Mouse (Mus musculus): ENCODE data around the gene Bri3. TPM values are rescaled to one million over a fixed set of nuclear protein-coding genes. Genes with fewer than 3 reads are reported as not detected.
"Not testable (repeated sequence)": the region's sequence is repeated elsewhere in the genome, so short reads cannot be mapped to it uniquely, and the experiment has no call there.

The Bri3 gene
- total RNA-seq, 2 experiments from 2014 or later, result 33.8 to 35.6 TPM

DNA sequence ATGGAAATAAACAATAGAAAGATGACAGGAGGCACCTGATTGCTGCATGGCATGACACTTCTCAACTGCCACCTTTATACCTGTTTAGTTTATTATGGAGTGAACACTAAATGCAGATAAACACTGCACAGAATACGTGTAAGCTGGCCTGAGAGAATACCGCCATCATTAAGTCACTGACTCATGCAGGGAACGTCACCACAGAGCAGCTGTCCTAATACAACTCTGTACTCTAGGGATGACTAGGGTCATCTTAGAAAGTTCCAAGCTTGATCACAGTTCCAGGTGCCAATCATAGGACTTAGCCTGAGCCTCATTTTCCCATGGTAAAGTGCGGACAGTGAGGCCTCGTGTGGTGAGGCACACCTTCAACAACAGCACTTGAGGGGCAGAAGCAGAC is 40.4 kb downstream of the Bri3 start:
- intact Hi-C loops (cut with DNase I), result no loop called here
- DNase-seq, result no peak

DNA sequence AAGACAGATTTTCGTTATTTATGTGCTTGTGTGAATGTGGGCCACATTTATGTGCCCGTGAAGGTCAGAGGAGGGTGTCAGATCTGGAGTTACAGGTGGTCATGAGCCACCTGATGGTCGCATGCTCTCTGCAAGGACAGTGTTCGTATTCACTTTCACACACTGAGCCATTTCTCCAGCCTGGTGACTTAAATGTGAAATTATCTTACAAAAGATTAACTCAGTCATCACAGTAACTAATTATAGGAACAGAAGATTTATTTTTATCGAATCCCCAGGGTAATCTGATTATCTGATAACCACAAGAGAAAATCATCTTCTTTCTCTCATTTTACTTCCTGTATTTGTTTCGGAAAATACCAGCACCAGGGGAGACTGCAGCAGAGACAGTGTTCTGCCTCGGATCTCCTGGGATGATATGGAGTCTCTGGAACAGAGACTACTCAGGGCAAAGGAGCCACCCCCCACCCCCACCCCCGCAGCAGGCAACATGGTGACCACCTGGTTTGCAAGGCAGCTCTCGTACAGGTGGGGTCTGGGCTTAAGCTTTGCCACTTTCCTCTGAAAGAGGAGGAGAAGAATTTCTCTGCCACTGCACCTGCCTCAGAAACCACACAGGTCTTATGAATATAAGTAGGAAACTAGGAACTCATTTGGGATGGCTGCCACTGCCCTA is 42.5 kb downstream of the Bri3 start:
- DNase-seq, result no peak
- intact Hi-C loops (cut with DNase I), result no loop called here

- intact Hi-C loops (cut with DNase I), result no loop called here
- no peak for DNase-seq
Observed at GRCm38 (mm10) chr5:144287267-144287820, 43.1 kb downstream of the Bri3 start.

DNA sequence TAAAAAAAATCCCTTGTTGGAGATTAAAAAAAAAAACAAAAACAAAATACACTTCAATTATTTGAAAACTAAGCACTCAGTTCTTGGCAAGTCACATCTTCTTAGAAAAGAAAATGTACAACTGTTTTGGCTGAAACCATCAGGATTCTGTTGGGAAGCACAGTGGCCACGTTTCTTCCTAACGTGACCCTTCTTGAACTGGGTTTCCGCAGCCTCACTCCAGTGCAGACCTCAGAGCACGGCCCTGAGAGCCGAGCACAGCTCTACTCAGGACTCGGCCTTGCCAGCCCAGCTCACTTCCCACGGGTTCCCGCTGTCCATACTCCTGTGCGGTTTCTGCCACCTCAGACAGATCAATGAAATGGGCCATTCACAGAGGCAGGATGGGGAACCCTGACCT is 44.2 kb downstream of the Bri3 start:
- no peak for DNase-seq
- intact Hi-C loops (cut with DNase I), result no loop called here

- no peak for DNase-seq
- intact Hi-C loops (cut with DNase I), result no loop called here
Observed at GRCm38 (mm10) chr5:144289769-144290440, 45.7 kb downstream of the Bri3 start.

GRCm38 (mm10) chr5:144294908-144295307 is 50.7 kb downstream of the Bri3 start:
- no peak for DNase-seq
- intact Hi-C loops (cut with DNase I), result no loop called here

- DNase-seq, result no peak
- intact Hi-C loops (cut with DNase I), result no loop called here
Observed at GRCm38 (mm10) chr5:144295357-144295756, 51.1 kb downstream of the Bri3 start.

DNA sequence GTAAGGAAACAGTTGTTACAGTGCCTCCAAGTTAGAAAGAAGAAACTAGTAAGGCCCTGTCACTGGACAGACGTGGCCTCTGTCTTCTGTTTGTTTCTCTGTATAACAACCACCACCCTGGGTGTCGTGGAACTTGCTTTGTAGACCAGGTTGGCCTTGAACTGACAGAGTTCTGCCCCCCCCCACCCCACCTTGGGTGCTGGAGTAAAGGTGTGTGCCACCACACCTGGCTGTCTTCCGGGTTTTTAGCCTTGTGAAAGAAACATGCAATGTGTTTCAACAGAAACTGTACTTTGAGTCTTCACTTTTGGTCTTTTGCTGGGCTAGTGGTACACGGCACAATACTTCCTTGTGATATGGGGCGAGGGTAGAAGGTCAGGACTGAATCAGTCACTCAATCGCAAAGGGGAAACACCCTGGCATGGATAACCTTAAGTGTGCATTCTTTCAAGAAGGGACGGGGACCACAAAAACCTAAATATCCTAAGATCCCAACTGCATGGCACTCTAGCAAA is 51.9 kb downstream of the Bri3 start:
- no peak for DNase-seq
- intact Hi-C loops (cut with DNase I), result no loop called here

DNA sequence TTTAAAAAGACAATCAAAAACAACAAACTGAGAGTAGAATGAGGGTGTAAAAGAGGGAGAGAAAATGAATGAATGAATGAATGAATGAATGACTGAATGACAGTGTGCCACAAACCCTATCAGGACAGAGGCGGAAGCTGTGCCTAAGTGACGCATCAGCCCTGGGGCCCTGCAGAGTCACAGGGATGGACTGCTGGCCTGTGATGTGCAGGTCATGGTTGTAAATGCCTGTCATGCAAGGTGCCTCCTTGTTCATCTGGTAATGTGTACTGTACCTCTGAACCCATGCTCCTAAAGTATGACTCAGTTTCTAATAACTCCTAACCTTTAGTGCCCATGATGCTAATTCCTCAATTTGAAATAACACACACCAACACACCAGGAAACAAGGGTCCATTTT is 58.8 kb downstream of the Bri3 start:
- no peak for DNase-seq
- intact Hi-C loops (cut with DNase I), result no loop called here

GRCm38 (mm10) chr5:144308929-144309328 is 64.7 kb downstream of the Bri3 start:
- DNase-seq, result no peak
- intact Hi-C loops (cut with DNase I), result no loop called here

DNA sequence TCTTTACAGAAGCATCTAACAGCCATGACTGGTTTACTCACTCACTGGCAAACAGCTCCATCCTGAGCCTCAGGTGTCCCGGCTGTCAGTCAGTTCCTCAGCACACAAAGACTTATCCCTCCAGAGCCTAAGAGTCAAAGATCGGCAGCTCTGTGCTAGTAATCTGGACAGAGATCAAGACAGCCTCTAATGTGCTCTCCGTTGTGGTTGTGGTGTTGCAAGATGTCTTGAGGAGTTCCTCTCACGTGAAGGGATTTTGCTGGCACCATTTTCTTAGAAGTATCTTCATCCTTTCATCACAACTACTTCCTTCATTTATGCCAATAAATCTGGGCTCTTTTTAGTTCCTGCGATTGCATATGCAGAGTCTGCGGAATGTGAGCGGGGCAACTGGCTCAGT is 67.9 kb downstream of the Bri3 start:
- intact Hi-C loops (cut with DNase I), result no loop called here
- no peak for DNase-seq

DNA sequence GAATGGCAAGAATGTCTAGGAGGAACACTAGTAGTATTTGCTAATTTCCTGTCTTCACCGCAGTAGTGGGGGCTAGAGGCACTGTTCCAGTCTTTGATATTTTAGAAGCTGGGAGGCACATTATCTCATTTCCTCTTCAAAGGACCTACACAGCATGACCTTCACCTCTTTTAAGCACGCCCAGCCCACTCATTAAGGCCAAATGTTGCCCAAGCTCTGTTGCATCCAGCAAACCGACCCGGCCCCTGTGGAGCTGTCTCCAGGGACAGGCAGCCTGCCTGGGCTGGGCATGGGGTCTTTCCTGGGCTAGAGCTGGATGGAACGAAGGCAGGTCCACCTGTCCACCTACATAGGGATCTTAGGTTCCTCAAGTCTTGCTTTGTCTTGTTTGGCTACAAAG is 69.1 kb downstream of the Bri3 start:
- intact Hi-C loops (cut with DNase I), result no loop called here
- no peak for DNase-seq

DNA sequence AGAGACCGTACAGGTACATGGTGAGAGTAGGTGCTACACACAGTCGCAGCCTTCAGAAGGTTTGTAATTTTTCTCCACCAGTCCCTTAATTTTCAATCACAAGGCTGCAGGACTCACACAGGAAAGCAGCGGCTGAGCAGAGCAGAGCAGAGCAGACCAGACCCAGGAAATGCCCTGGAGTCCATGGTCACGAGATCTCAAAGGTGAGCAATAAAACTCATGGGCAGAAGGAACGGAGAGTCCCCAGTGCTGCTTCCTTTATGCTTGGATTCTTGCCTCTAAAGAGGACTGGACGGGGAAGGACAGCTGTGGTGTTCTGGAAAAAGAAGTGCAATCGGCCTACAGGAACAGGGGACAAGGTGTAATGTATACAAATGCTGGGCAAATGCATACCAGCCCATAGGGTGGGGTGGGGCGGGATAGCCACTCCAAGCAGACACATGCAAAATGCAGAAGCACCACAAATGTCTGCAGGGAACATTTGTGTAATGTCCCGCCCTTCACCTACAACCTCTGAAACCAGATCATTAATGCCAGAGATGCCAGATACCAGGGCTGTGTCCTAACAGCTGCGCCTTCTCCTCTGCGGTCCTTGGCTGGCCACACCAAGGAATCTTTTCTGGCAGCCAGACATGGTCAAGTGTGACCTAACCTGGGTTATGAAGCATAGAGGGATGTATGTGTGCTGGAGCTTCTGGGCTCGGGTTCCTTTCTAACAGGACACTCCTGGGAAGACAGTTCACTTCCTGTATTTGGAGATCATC is 70.7 kb downstream of the Bri3 start:
- no peak for DNase-seq
- intact Hi-C loops (cut with DNase I), result loop anchor here (5.0 kb wide), 1 partner anchor 42 kb away; the partner anchor contains the start of gene Baiap2l1

DNA sequence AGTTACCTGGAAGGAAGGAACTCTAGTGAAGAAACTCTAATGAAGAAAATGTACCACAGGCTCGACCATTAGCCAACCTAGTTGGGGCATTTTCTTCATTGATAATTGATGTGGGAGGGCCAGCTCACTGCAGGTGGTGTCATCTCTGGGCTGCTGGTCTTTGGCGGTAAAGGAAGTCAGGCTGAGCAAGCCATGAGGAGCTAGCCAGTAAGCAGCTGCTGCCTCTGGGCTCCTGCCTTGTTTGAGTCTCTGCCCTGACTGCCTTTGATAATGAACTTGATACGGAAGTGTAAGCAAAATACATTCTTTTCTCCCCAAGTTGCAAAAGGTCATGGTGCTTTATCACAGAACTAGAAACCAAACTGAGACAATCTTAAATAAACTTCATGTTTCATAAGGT is 72.2 kb downstream of the Bri3 start:
- intact Hi-C loops (cut with DNase I), result loop anchor here (5.0 kb wide), 1 partner anchor 41 kb away; the partner anchor contains the start of gene Baiap2l1
- DNase-seq, result no peak

DNA sequence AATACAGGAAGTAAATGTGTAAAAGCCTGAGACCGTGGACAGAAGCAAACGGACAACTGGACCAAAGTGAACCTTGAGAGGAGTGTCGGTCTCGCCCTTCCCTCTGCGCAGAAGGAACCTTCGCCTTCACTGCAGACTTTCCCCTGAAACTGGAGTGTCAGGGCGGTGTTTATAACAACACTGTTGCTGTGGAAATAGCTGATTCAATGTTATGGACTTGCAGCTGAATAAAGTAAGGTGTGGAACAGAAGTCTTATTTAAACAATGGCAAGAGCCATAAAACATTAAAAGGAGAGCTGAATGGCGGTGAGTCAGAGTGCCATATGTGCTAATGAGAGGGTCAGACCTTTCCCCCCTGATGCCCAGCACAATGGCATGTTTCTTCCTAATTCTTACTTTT is 73.2 kb downstream of the Bri3 start:
- intact Hi-C loops (cut with DNase I), result loop anchor here (5.0 kb wide), 1 partner anchor 40 kb away; the partner anchor contains the start of gene Baiap2l1
- no peak for DNase-seq

DNA sequence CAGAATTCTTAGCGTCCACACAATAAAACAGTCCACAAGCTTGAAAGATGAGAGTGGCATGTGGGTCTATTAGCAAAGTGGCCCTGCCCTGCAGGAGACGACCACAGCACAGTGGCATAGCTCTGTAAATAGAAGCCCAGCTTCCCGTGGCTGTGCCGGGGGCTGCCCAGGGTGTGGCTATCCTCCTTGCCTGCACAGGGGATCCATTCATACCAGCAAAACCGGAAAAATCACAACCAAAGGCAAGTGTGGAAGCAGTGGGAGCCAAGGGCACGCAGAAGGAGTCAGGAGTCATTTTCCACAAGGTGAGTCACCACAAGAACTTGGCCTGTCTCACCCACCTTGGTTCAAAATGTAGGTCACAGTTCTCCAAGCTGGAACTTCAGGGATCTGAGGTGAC is 74.0 kb downstream of the Bri3 start:
- no peak for DNase-seq
- intact Hi-C loops (cut with DNase I), result loop anchor here (5.0 kb wide), 1 partner anchor 39 kb away; the partner anchor contains the start of gene Baiap2l1

DNA sequence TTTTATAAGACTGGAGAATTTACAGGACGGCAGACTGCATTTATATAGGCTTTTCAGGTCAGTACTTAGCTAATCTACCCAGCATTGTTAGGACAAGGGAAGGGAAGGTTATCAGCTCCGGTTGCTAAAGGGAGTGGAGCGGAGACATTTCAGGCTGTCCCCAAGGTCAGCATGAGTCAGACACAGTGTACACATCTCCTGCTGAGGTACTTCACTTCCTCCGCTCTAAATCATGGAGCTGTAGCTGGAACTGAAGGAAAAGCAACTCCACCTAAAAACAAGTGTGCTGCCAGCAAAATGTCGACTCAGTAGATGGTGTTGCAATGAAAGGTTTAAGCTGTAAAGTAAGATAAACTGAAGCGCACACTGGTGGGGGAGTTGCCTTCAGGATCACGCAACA is 77.4 kb downstream of the Bri3 start:
- no peak for DNase-seq
- intact Hi-C loops (cut with DNase I), result no loop called here

GRCm38 (mm10) chr5:144322717-144323116 is 78.5 kb downstream of the Bri3 start:
- no peak for DNase-seq

GRCm38 (mm10) chr5:144334010-144334409 is 89.8 kb downstream of the Bri3 start:
- intact Hi-C loops (cut with DNase I), result no loop called here
- no peak for DNase-seq

More at GRCm38 (mm10) chr5:144322717-144323116, 78.5 kb downstream of the Bri3 start:
- intact Hi-C loops (cut with DNase I), result no loop called here

- intact Hi-C loops (cut with DNase I); DNase-seq: not testable (repeated sequence)
Observed at GRCm38 (mm10) chr5:144335357-144335756, 91.1 kb downstream of the Bri3 start.

DNA sequence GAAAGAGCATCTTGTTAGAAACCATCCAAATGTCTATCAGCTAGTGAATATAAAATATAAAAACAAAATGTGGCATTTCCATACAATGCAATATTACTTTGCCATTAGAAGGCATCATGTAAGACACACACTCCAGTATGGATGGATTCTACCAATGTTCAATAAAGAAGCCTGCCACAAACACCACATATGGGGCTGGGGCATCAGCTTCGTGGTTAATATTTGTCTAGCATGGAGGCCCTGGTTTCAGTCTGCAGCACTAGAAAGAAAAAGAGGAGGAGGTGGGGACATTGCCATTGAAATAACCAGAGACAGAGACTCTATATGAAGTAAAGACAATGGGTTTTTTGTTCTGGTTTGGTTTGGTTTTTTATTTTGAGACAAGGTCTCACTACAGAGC is 94.5 kb downstream of the Bri3 start:
- DNase-seq, result no peak
- intact Hi-C loops (cut with DNase I), result no loop called here
